Mouse (Mus musculus): ENCODE results near the gene Spin2c.

DNA sequence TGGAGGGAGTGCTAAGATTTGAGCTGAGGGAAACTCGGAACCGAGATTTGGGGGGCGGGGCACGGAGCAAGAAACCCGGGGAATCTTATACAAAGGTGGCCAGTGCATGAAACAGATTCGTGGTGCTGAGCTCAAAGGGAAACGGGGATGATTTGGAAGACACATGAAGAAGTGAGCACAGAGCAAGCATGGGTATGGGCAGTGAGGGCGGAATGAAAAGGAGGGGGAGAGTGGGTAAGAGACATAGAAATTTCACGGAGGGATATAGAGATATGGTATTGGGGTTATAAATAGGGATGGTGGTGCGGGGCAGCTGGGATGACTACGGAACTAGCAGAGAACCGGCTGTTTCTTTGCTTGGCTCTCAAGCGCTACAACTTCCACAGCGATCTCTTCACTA, 581 bp downstream of the Spin2c start:
- no peak for TF ChIP-seq CTCF (IDR thresholded peaks at IDR 0.05; ENCODE audit: extremely low read depth, insufficient read depth, insufficient read length, insufficient replicate concordance)
- no peak for TF ChIP-seq POLR2A (IDR thresholded peaks at IDR 0.05; ENCODE audit: low read depth, low read length)
